In the genomic region with DNA sequence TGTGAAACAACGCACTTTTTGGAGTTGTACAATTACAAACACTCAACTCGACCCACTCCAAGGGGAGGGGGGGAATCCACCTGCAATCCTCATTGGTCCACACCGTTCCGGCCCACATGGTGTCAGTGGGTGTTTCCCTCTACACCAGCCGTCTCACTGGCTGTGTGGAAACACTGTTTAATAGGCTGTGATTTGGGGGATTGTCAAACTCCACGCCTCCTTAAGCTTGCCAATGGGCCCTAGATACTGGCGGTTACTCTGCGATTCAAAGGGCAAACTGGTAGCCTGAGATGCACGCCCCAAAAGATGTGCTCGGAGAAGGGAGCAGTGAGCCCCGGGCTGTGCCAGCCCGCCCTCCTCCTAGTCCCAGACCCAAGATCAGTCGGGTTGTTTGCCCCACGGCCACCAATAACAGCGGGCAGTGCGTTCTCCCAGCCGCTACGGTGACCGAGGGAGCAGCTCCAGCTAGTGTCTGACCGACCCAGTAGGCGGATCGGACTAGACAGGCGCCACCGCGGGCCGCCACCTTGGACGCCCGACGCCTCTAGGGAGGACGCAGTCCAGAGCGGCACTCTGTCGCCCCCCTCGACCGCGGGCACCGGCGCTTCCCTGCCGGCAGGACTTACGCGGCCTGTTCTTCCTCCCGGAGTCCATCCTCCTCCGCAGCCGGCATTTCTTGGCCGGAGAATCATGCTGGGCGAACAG, we compare ENCODE assay signal across 8 mouse cellular contexts. TPM values are rescaled to one million over a fixed set of nuclear protein-coding genes. Genes with fewer than 3 reads are reported as not detected.
DNase-seq lines count a peak whose midpoint lies in the region; ATAC-seq and TF ChIP-seq lines count a peak whose summit lies in the region.

No protein-coding gene starts in this region.

- no peak for TF ChIP-seq POLR2A in olfactory bulb, adult 2 months (IDR thresholded peaks at IDR 0.05; ENCODE audit: insufficient read depth, low read depth, low read length)
- no peak for TF ChIP-seq POLR2A in thymus, adult 2 months (IDR thresholded peaks at IDR 0.05; ENCODE audit: control insufficient read depth, extremely low read depth, insufficient read depth, low read length, poor library complexity)

- H3K9me3 ChIP-seq in forebrain, embryonic 14.5 days (replicated peaks; ENCODE audit: control insufficient read depth, low read length), result no peaks in the 10 kb centered on the region

- WGBS in forebrain, embryonic 14.5 days, result under 1% methylated on average over 44 of the region's 45 CpGs
- under 1% methylated on average over 45 of the region's 45 CpGs for WGBS in olfactory bulb, adult 2 months
- under 1% methylated on average over 45 of the region's 45 CpGs for WGBS in thymus, adult 2 months

- H3K4me1 ChIP-seq in forebrain, embryonic 14.5 days (ENCODE audit: control insufficient read depth, insufficient read depth, low read length), result peaks cover 2% of the 10 kb centered on the region; the same call in 1 of the 2 replicates
- H3K4me1 ChIP-seq in olfactory bulb, adult 2 months (ENCODE audit: control insufficient read depth, insufficient read depth, low read length), result peaks cover 3% of the 10 kb centered on the region; the same call in 1 of the 2 replicates
- peaks cover 8% of the 10 kb centered on the region for H3K4me1 ChIP-seq in thymus, adult 2 months (replicated peaks; ENCODE audit: control insufficient read depth, insufficient read depth, low read length)

- peak; percentile 95 for DNase-seq in ES-CJ7 (ENCODE audit: low read depth, low spot score)
- DNase-seq in cerebellum, adult 11 months, result peak; percentile 70
- peak; percentile 97 for DNase-seq in forebrain, embryonic 14.5 days (ENCODE audit: low spot score)
- peak; percentile 79 to 83 for DNase-seq in heart, postnatal 14 days
- peak; percentile 90 for DNase-seq in layer of hippocampus, adult 11-12 months (ENCODE audit: low spot score)
- DNase-seq in lung, adult 18-20 months, result peak; percentile 93 to 96
- DNase-seq in thymus, adult 2 months, result peak; percentile 70

- intact Hi-C loops in heart, postnatal 14 days (cut with DNase I), result loop anchor here (2.0 kb wide), 1 partner anchor 51 kb away; no protein-coding TSS in a partner anchor

- peak overlapping the region; percentile 98 for H3K27ac ChIP-seq in forebrain, embryonic 14.5 days (ENCODE audit: low read depth, low read length)
- H3K27ac ChIP-seq in olfactory bulb, adult 2 months (ENCODE audit: insufficient read depth, low read depth, low read length), result peak overlapping the region; percentile 94
- no peak overlapping the region for H3K27ac ChIP-seq in thymus, adult 2 months (ENCODE audit: control insufficient read depth, insufficient read depth, low read length)

- ATAC-seq in forebrain, embryonic 14.5 days, result peak; percentile 96

- no peaks in the 10 kb centered on the region for H3K36me3 ChIP-seq in forebrain, embryonic 14.5 days (ENCODE audit: control insufficient read depth, insufficient read depth, low read length)
- no peaks in the 10 kb centered on the region for H3K36me3 ChIP-seq in thymus, adult 2 months (ENCODE audit: control insufficient read depth, insufficient read depth, low read length)

- H3K9ac ChIP-seq in forebrain, embryonic 14.5 days (ENCODE audit: low read length), result peak overlapping the region; percentile 97

- TF ChIP-seq CTCF in olfactory bulb, adult 2 months (IDR thresholded peaks at IDR 0.05; ENCODE audit: insufficient read depth, low read depth, low read length), result no peak
- TF ChIP-seq CTCF in thymus, adult 2 months (IDR thresholded peaks at IDR 0.05; ENCODE audit: borderline replicate concordance, control insufficient read depth, extremely low read depth, insufficient read depth, low read length, poor library complexity), result no peak

- peak overlapping the region; percentile 79 for H3K4me2 ChIP-seq in forebrain, embryonic 14.5 days (ENCODE audit: low read length)

- H3K4me3 ChIP-seq in forebrain, embryonic 14.5 days (ENCODE audit: low read depth, low read length), result peak overlapping the region; percentile 91
- peak overlapping the region; percentile 85 for H3K4me3 ChIP-seq in olfactory bulb, adult 2 months (ENCODE audit: insufficient read depth, low read depth, low read length)
- peak overlapping the region; percentile 82 for H3K4me3 ChIP-seq in thymus, adult 2 months (ENCODE audit: control insufficient read depth, insufficient read depth, low read length)

- no peaks in the 10 kb centered on the region for H3K27me3 ChIP-seq in forebrain, embryonic 14.5 days (replicated peaks; ENCODE audit: control insufficient read depth, insufficient read depth, low read length)
- no peaks in the 10 kb centered on the region for H3K27me3 ChIP-seq in thymus, adult 2 months (ENCODE audit: control insufficient read depth, insufficient read depth, low read length)

RNA-seq across cellular contexts. Expression of gene Pank1, which starts 1.2 kb away (rescaled TPM):
- 6.1 and 7.0 TPM in 2 replicates for polyA plus RNA-seq in forebrain, embryonic 14.5 days (2014; fragmentation: Nextera tagmentation; extraction: Ambion mirVana)
- total RNA-seq in heart, postnatal 14 days (2021), result 10 to 100 TPM; 38.0 to 41.1 TPM
- not detected in 2 replicates for polyA plus RNA-seq in olfactory bulb, adult 2 months (2012; ENCODE audit: insufficient read depth, insufficient read length, low replicate concordance, missing spikeins)
- 0.92 and 1.6 TPM in 2 replicates for polyA plus RNA-seq in thymus, adult 2 months (2012; rRNA removed)

RNA-seq across cellular contexts. Expression of gene Kif20b, which starts 44.1 kb away (rescaled TPM):
- 30.8 and 32.9 TPM in 2 replicates for polyA plus RNA-seq in forebrain, embryonic 14.5 days (2014; fragmentation: Nextera tagmentation; extraction: Ambion mirVana)
- total RNA-seq in heart, postnatal 14 days (2021), result 1 to 10 TPM; 2.3 to 5.2 TPM
- not detected in 2 replicates for polyA plus RNA-seq in olfactory bulb, adult 2 months (2012; ENCODE audit: insufficient read depth, insufficient read length, low replicate concordance, missing spikeins)
- 1.7 and 2.8 TPM in 2 replicates for polyA plus RNA-seq in thymus, adult 2 months (2012; rRNA removed)
